Comparison of ENCODE assay signal across 15 mouse cellular contexts in genomic region chr14:37477599-37477998, GRCm38 (mm10).
"Had no signal": no experiment of that assay in that cellular context is flagged by ENCODE, and none has a peak within 500 bp of the region (broad histone marks: within the 10 kb centered on the region; RNA-seq: fewer than 3 reads in every experiment).

No protein-coding gene starts in this region.

- DNase-seq: heart, postnatal 10 days; heart, postnatal 14 days; heart, postnatal 36 days; kidney, adult 11 months; kidney, adult 18-20 months; kidney, adult 2 months; kidney, adult 8-10 months; kidney, adult 9 months; kidney, postnatal 10 days; kidney, postnatal 14 days; kidney, postnatal 25 days; kidney, postnatal 36 days; kidney, postnatal 4 days; layer of hippocampus, adult 9-11 months; layer of hippocampus, postnatal 36 days had no signal
